Mouse (Mus musculus) embryonic facial prominence, embryonic 11.5 days (tissue): ENCODE data around the gene Stum. TPM values are rescaled to one million over a fixed set of nuclear protein-coding genes. Genes with fewer than 3 reads are reported as not detected.

Experiments
- ATAC-seq: fragments of 200-750 bp; cut with Nextera tagmentation; replicated peaks from 2 replicates; pipeline ENCODE4 v1.8.0; 2017; ENCODE audit warnings: low read depth; ENCODE audit not compliant: insufficient number of reproducible peaks, low FRiP score, low TSS enrichment
- DNase-seq: peaks from one replicate; pipeline ENCODE4 v3.0.0-alpha.2; 2015; ENCODE audit warnings: low spot score
- H3K27ac ChIP-seq: fragments of 300-500 bp; sonication (generic); replicated peaks from 2 replicates; pipeline ENCODE4 v1.5.1; 2014; ENCODE audit warnings: mild to moderate bottlenecking, low read depth, low read length, control low read depth
- H3K27me3 ChIP-seq: fragments of 300-500 bp; sonication (generic); 2 replicates; pipeline ENCODE4 v1.6.1; 2014; ENCODE audit warnings: mild to moderate bottlenecking, low read length, moderate library complexity, mixed read lengths; ENCODE audit not compliant: control insufficient read depth, insufficient read depth
- H3K36me3 ChIP-seq: fragments of 300-500 bp; sonication (generic); replicated peaks from 2 replicates; pipeline ENCODE4 v1.6.1; 2014; ENCODE audit warnings: low read depth, mild to moderate bottlenecking, low read length, moderate library complexity, mixed read lengths; ENCODE audit not compliant: control insufficient read depth, insufficient read depth
- H3K4me1 ChIP-seq: fragments of 300-500 bp; sonication (generic); 2 replicates; pipeline ENCODE4 v1.6.1; 2014; ENCODE audit warnings: low read length, mixed read lengths; ENCODE audit not compliant: control insufficient read depth, insufficient read depth
- H3K4me2 ChIP-seq: fragments of 300-500 bp; sonication (generic); 2 replicates; pipeline ENCODE4 v1.6.1; 2014; ENCODE audit warnings: low read depth, mild to moderate bottlenecking, control low read depth, low read length, moderate library complexity
- H3K4me3 ChIP-seq: fragments of 300-500 bp; sonication (generic); 2 replicates; pipeline ENCODE4 v1.5.1; 2014; ENCODE audit warnings: low read depth, low read length, control low read depth
- H3K9ac ChIP-seq: fragments of 300-500 bp; sonication (generic); replicated peaks from 2 replicates; pipeline ENCODE4 v1.6.1; 2014; ENCODE audit warnings: mild to moderate bottlenecking, control low read depth, low read length
- H3K9me3 ChIP-seq: fragments of 300-500 bp; sonication (generic); replicated peaks from 2 replicates; pipeline ENCODE4 v1.6.1; 2016; ENCODE audit warnings: mild to moderate bottlenecking, low read length, inconsistent platforms, mixed read lengths; ENCODE audit not compliant: control insufficient read depth
- WGBS: fragments of 180-500 bp; shearing (Covaris S2); extraction: QIAGEN DNeasy Blood & Tissue Kit; methylation state at CpG from one replicate; pipeline ENCODE4 v1.1.7; 2014; 5-methylcytosine and 5-hydroxymethylcytosine counted together
- polyA plus RNA-seq: library from polyadenylated mRNA; unstranded; fragments of >200 nt; fragmentation: Nextera tagmentation; extraction: Ambion mirVana; gene quantifications from 2 replicates; pipeline ENCODE4 v1.2.1, GENCODE M21; 2014

The Stum gene
- polyA plus RNA-seq, 1 experiment from 2014 or later, result 1.3 TPM

- no peaks in the 10 kb centered on the region for H3K27me3 ChIP-seq
- no peak overlapping the region for H3K4me2 ChIP-seq
- H3K9ac ChIP-seq, result no peak overlapping the region
- 71% methylated on average over 10 of the region's 10 CpGs for WGBS
- H3K4me1 ChIP-seq, result no peaks in the 10 kb centered on the region
- no peaks in the 10 kb centered on the region for H3K9me3 ChIP-seq
- H3K4me3 ChIP-seq, result no peak overlapping the region
- H3K36me3 ChIP-seq, result no peaks in the 10 kb centered on the region
- ATAC-seq, result no peak
- DNase-seq, result no peak
- no peak overlapping the region for H3K27ac ChIP-seq
Observed at GRCm38 (mm10) chr1:180427685-180428084, 55.6 kb downstream of the Stum start.

DNA sequence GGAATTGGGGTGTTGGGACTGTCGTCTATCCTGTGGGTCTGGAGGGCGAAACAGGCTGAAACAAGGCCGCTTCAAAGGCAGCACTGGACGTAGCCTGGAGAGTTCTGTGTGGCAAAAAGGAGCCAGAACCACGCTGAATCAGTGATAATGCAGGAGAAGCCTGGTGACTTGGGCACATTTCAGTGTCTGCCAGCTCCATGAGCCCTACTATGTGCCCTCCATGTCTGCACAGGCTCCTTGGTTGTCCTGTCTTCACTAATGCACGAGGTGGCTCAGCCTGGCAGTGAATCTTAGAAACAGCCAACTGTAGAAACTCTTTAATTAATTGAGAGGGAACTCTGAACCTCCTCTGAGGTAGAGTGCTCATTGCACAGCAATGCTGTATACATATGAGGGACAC, 56.9 kb downstream of the Stum start:
- no peaks in the 10 kb centered on the region for H3K36me3 ChIP-seq
- H3K9me3 ChIP-seq, result no peaks in the 10 kb centered on the region
- H3K4me2 ChIP-seq, result no peak overlapping the region
- no peak overlapping the region for H3K27ac ChIP-seq
- 81% methylated on average over 6 of the region's 6 CpGs for WGBS
- H3K4me3 ChIP-seq, result no peak overlapping the region
- no peak overlapping the region for H3K9ac ChIP-seq
- no peaks in the 10 kb centered on the region for H3K4me1 ChIP-seq
- no peak for ATAC-seq
- no peak for DNase-seq
- H3K27me3 ChIP-seq, result no peaks in the 10 kb centered on the region

DNA sequence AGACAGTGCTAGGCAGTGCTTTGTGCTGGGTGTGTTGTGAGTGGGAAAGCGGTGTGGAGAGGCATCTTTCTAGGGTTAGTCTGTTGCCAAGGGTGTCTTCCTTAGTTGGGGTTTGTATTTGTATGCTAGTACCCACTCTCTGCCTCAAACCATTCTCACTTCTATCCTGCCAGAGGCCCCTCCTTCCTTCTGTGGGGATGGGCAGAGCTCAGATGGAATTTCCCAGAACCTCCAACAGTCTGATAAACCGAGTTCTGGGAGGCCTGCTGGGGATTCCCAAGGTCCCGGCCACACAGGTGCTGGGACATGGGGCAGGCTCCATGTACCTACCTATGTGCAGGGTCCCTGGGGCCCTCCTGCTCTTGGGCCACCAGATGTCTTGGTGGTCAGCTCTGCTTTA, 59.4 kb downstream of the Stum start:
- no peak for DNase-seq
- no peak for ATAC-seq
- 58% methylated on average over 3 of the region's 3 CpGs for WGBS

GRCm38 (mm10) chr1:180423008-180423639, 60.2 kb downstream of the Stum start:
- Histone ChIP-seq H3K9ac (no peak overlapping the region), H3K36me3 (no peaks in the 10 kb centered on the region; the same call in 1 of the 2 replicates), H3K27me3 (no peaks in the 10 kb centered on the region), H3K9me3 (no peaks in the 10 kb centered on the region), H3K4me3 (no peak overlapping the region), H3K4me2 (no peak overlapping the region), H3K27ac (no peak overlapping the region), H3K4me1 (no peaks in the 10 kb centered on the region)
- DNase-seq (no peak), ATAC-seq (no peak)
- WGBS, result 51% methylated on average over 16 of the region's 16 CpGs

More for the DNA sequence above, 59.4 kb downstream of the Stum start:
- no peak overlapping the region for H3K9ac ChIP-seq
- H3K27ac ChIP-seq, result no peak overlapping the region
- no peaks in the 10 kb centered on the region; the same call in 1 of the 2 replicates for H3K36me3 ChIP-seq
- H3K9me3 ChIP-seq, result no peaks in the 10 kb centered on the region
- no peak overlapping the region for H3K4me3 ChIP-seq
- H3K4me2 ChIP-seq, result no peak overlapping the region
- no peaks in the 10 kb centered on the region for H3K4me1 ChIP-seq
- no peaks in the 10 kb centered on the region for H3K27me3 ChIP-seq

- 37% methylated on average over 11 of the region's 11 CpGs for WGBS
- no peak overlapping the region for H3K4me2 ChIP-seq
Observed at GRCm38 (mm10) chr1:180422076-180422828, 61.1 kb downstream of the Stum start.

DNA sequence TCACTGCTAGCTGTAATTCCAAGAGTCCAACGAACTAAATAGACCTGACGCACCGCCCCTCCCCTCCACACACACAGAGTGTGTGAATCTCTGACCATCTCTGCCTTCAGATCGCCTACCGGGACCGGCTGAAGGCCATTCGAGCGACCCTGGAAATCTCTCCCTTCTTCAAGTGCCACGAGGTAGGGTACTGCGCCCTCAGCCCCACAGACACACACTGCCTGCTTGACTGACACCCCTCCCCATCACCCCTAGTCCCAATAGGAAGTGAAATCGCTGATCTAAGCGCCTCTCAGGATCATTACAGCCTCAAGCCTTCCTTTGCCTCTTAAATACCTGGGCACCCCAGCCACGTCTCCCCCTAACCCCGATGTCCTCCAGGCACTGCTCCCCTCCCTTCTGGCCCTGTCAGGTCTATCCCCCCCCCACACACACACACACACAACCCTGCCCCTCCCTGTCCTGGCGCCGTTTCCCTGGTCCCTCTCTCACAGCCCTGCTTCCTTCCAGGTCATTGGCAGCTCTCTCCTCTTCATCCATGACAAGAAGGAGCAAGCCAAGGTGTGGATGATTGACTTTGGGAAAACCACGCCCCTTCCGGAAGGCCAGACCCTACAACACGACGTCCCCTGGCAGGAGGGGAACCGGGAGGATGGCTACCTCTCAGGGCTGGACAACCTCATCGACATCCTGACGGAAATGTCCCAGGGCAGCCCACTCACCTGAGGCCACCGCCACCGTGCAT, 62.0 kb downstream of the Stum start:
- DNase-seq, result no peak
- no peak overlapping the region for H3K27ac ChIP-seq
- H3K27me3 ChIP-seq, result no peaks in the 10 kb centered on the region
- 0 out of 2 replicates have a peak, but pooled peaks have one; percentile 26 for ATAC-seq
- no peak overlapping the region for H3K9ac ChIP-seq
- H3K4me2 ChIP-seq, result no peak overlapping the region
- 57% methylated on average over 25 of the region's 25 CpGs for WGBS
- no peaks in the 10 kb centered on the region for H3K9me3 ChIP-seq
- no peaks in the 10 kb centered on the region; the same call in 1 of the 2 replicates for H3K36me3 ChIP-seq
- no peaks in the 10 kb centered on the region for H3K4me1 ChIP-seq
- no peak overlapping the region for H3K4me3 ChIP-seq

More at GRCm38 (mm10) chr1:180422076-180422828, 61.1 kb downstream of the Stum start:
- DNase-seq, result peak; percentile 84
- H3K9ac ChIP-seq, result no peak overlapping the region; the same call in 1 of the 2 replicates
- no peaks in the 10 kb centered on the region for H3K9me3 ChIP-seq
- no peak overlapping the region for H3K4me3 ChIP-seq
- no peak for ATAC-seq
- H3K27me3 ChIP-seq, result no peaks in the 10 kb centered on the region
- H3K27ac ChIP-seq, result no peak overlapping the region
- H3K4me1 ChIP-seq, result no peaks in the 10 kb centered on the region
- H3K36me3 ChIP-seq, result no peaks in the 10 kb centered on the region; the same call in 1 of the 2 replicates

DNA sequence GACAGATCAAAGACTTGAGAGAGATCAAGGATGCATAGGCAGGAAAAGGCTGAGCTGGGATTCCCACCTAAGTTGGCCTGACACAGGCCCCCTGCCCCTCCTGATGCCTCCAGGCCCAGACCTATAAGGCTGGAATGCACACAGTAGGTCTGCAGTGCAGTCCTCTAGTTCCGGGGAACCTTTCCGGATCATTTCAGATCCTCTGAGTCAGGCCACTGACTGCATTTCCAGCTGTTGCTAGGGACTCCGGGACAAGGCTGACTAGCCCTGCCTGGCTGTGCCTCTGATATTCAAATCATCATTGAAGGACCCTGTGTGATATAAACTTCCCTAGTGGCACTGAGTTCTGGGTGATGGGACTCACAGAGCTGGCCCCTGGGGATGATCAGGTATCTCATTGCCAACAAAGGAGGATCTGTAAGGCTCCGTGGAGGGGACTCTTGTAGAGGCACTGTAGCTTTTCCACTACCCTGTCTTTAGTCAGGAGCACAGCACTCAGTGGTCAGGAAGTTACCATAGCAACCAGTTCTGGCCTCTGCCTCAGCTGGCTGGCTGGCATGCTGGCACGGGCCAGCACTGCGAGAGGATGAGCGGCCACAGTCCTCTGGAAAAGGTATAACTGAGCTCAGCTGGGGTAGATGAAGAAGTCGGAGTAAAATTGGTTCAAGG, 62.7 kb downstream of the Stum start:
- Histone ChIP-seq H3K27ac (no peak overlapping the region), H3K9me3 (no peaks in the 10 kb centered on the region), H3K36me3 (no peaks in the 10 kb centered on the region; the same call in 1 of the 2 replicates), H3K4me2 (no peak overlapping the region), H3K27me3 (no peaks in the 10 kb centered on the region), H3K4me1 (no peaks in the 10 kb centered on the region), H3K4me3 (no peak overlapping the region), H3K9ac (no peak overlapping the region)
- DNase-seq (no peak), ATAC-seq (peak; percentile 27; the same call in 1 of the 2 replicates)
- whole genome bisulfite sequencing, result 54% methylated on average over 8 of the region's 8 CpGs
